Mouse (Mus musculus) testis, postnatal 10 days (tissue): Measurements from ENCODE around the gene Lig4.

Source experiments
- DNase-seq: peaks from one replicate; pipeline ENCODE4 v3.0.0; 2021; ENCODE audit warnings: low spot score

The Lig4 gene

GRCm38 (mm10) chr8:9977573-9978314 lies at the start of gene Lig4, which contains the start of gene Abhd13:
Lig4 (minus strand) TSS chr8:9977686.
Abhd13 (plus strand) TSS chr8:9977707.
- DNase-seq: peak; percentile 99

GRCm38 (mm10) chr8:10017231-10017630 lies 39.7 kb upstream of the Lig4 start:
- DNase-seq: peak; percentile 47

- no peak for DNase-seq
These were observed 38.8 kb upstream of the Lig4 start for GRCm38 (mm10) chr8:10016252-10016651.

- DNase-seq: no peak
These were observed 30.2 kb upstream of the Lig4 start for GRCm38 (mm10) chr8:10007660-10008028.

- DNase-seq: peak; percentile 40
These were observed 29.6 kb upstream of the Lig4 start for GRCm38 (mm10) chr8:10006986-10007659.

- no peak for DNase-seq
These were observed 28.9 kb upstream of the Lig4 start, which contains the start of gene Tnfsf13b for GRCm38 (mm10) chr8:10006156-10006985. Tnfsf13b (plus strand) TSS chr8:10006467.

- DNase-seq: no peak
These were observed 26.6 kb upstream of the Lig4 start for GRCm38 (mm10) chr8:10004115-10004514.

- no peak for DNase-seq
These were observed 2.7 kb upstream of the Lig4 start for GRCm38 (mm10) chr8:9980188-9980587.

- DNase-seq: no peak
These were observed 2.3 kb upstream of the Lig4 start for GRCm38 (mm10) chr8:9979746-9980145.

GRCm38 (mm10) chr8:9978475-9979230 lies 1.2 kb upstream of the Lig4 start:
- no peak for DNase-seq

- peak; percentile 45 for DNase-seq
These were observed 470 bp downstream of the Lig4 start for GRCm38 (mm10) chr8:9977016-9977415.

GRCm38 (mm10) chr8:9975898-9976611 lies 1.4 kb downstream of the Lig4 start:
- peak; percentile 98 for DNase-seq

- DNase-seq: no peak
These were observed 2.2 kb downstream of the Lig4 start for GRCm38 (mm10) chr8:9975276-9975675.

- DNase-seq: no peak
These were observed 5.6 kb downstream of the Lig4 start for GRCm38 (mm10) chr8:9971866-9972265.

GRCm38 (mm10) chr8:9959919-9960318 lies 17.6 kb downstream of the Lig4 start:
- DNase-seq: no peak

GRCm38 (mm10) chr8:9958338-9958737 lies 19.1 kb downstream of the Lig4 start:
- no peak for DNase-seq

GRCm38 (mm10) chr8:9949134-9949890 lies 28.2 kb downstream of the Lig4 start:
- DNase-seq: no peak

- DNase-seq: no peak
These were observed 41.9 kb downstream of the Lig4 start for GRCm38 (mm10) chr8:9935574-9935973.

GRCm38 (mm10) chr8:9934891-9935565 lies 42.5 kb downstream of the Lig4 start:
- peak; percentile 47 for DNase-seq

GRCm38 (mm10) chr8:9932711-9933110 lies 44.8 kb downstream of the Lig4 start:
- no peak for DNase-seq
